Comparison of ENCODE assay signal across 13 mouse cellular contexts in genomic region chr2:93649243-93649870, GRCm38 (mm10). TPM values are rescaled to one million over a fixed set of nuclear protein-coding genes. Genes with fewer than 3 reads are reported as not detected.
DNase-seq lines count a peak whose midpoint lies in the region; ATAC-seq lines count a peak whose summit lies in the region.
"Had no signal": no experiment of that assay in that cellular context is flagged by ENCODE, and none has a peak within 500 bp of the region (broad histone marks: within the 10 kb centered on the region; RNA-seq: fewer than 3 reads in every experiment).

No protein-coding gene starts in this region.

- H3K36me3 ChIP-seq in hindbrain, embryonic 15.5 days: no peaks in the 10 kb centered on the region
- no peaks in the 10 kb centered on the region for H3K36me3 ChIP-seq in hindbrain, embryonic 14.5 days (replicated peaks; ENCODE audit: control insufficient read depth, insufficient read depth)
- peaks cover 57% of the 10 kb centered on the region for H3K36me3 ChIP-seq in embryonic facial prominence, embryonic 10.5 days (replicated peaks)
- no peaks in the 10 kb centered on the region for H3K36me3 ChIP-seq in forebrain, embryonic 13.5 days (ENCODE audit: poor library complexity, severe bottlenecking)
- H3K36me3 ChIP-seq in intestine, embryonic 16.5 days (ENCODE audit: control insufficient read depth, insufficient read depth, low read length): no peaks in the 10 kb centered on the region
- H3K36me3 ChIP-seq in midbrain, embryonic 16.5 days (ENCODE audit: control insufficient read depth, insufficient read depth, low read length): no peaks in the 10 kb centered on the region
- H3K36me3 ChIP-seq: midbrain, embryonic 15.5 days had no signal

- peaks cover 7% of the 10 kb centered on the region; the same call in 1 of the 2 replicates for H3K4me1 ChIP-seq in hindbrain, embryonic 15.5 days (replicated peaks)
- H3K4me1 ChIP-seq in hindbrain, embryonic 14.5 days (replicated peaks; ENCODE audit: control insufficient read depth, insufficient read depth, low read length): no peaks in the 10 kb centered on the region
- H3K4me1 ChIP-seq in embryonic facial prominence, embryonic 10.5 days: peaks cover 86% of the 10 kb centered on the region
- H3K4me1 ChIP-seq in forebrain, embryonic 13.5 days: peaks cover 5% of the 10 kb centered on the region; the same call in 1 of the 2 replicates
- H3K4me1 ChIP-seq in intestine, embryonic 16.5 days (ENCODE audit: control insufficient read depth, insufficient read depth, low read length): no peaks in the 10 kb centered on the region; the same call in 1 of the 2 replicates
- no peaks in the 10 kb centered on the region for H3K4me1 ChIP-seq in midbrain, embryonic 16.5 days (ENCODE audit: control insufficient read depth, insufficient read depth, low read length)

- H3K9me3 ChIP-seq in hindbrain, embryonic 15.5 days: no peaks in the 10 kb centered on the region
- H3K9me3 ChIP-seq in hindbrain, embryonic 14.5 days (ENCODE audit: control insufficient read depth, low read length): no peaks in the 10 kb centered on the region
- H3K9me3 ChIP-seq in embryonic facial prominence, embryonic 10.5 days: no peaks in the 10 kb centered on the region
- H3K9me3 ChIP-seq in forebrain, embryonic 13.5 days (replicated peaks): no peaks in the 10 kb centered on the region
- H3K9me3 ChIP-seq in intestine, embryonic 16.5 days (ENCODE audit: control insufficient read depth, low read length): no peaks in the 10 kb centered on the region
- H3K9me3 ChIP-seq in midbrain, embryonic 16.5 days (replicated peaks; ENCODE audit: control insufficient read depth, low read length, poor library complexity, severe bottlenecking): no peaks in the 10 kb centered on the region
- H3K9me3 ChIP-seq: midbrain, embryonic 15.5 days had no signal

- H3K4me3 ChIP-seq in hindbrain, embryonic 15.5 days: no peak overlapping the region
- H3K4me3 ChIP-seq in hindbrain, embryonic 14.5 days (replicated peaks; ENCODE audit: low read length): no peak overlapping the region
- H3K4me3 ChIP-seq in embryonic facial prominence, embryonic 10.5 days: peak overlapping the region; percentile 85
- H3K4me3 ChIP-seq in forebrain, embryonic 13.5 days: no peak overlapping the region
- H3K4me3 ChIP-seq in intestine, embryonic 16.5 days (ENCODE audit: low read length): no peak overlapping the region
- no peak overlapping the region for H3K4me3 ChIP-seq in midbrain, embryonic 16.5 days (ENCODE audit: low read depth, low read length)
- H3K4me3 ChIP-seq: layer of hippocampus, adult 2 months; midbrain, embryonic 15.5 days had no signal

- H3K27me3 ChIP-seq in hindbrain, embryonic 15.5 days: peaks cover 58% of the 10 kb centered on the region
- H3K27me3 ChIP-seq in hindbrain, embryonic 14.5 days (ENCODE audit: control insufficient read depth, insufficient read depth, low read length): peaks cover 70% of the 10 kb centered on the region
- H3K27me3 ChIP-seq in embryonic facial prominence, embryonic 10.5 days (replicated peaks; ENCODE audit: low read depth, poor library complexity, severe bottlenecking): peaks cover 93% of the 10 kb centered on the region
- H3K27me3 ChIP-seq in forebrain, embryonic 13.5 days: peaks cover 82% of the 10 kb centered on the region
- peaks cover 63% of the 10 kb centered on the region for H3K27me3 ChIP-seq in intestine, embryonic 16.5 days (replicated peaks; ENCODE audit: control insufficient read depth, insufficient read depth, low read length)
- peaks cover 45% of the 10 kb centered on the region for H3K27me3 ChIP-seq in midbrain, embryonic 16.5 days (ENCODE audit: control insufficient read depth, insufficient read depth, low read depth, low read length)

- H3K4me2 ChIP-seq in hindbrain, embryonic 15.5 days: no peak overlapping the region
- no peak overlapping the region for H3K4me2 ChIP-seq in hindbrain, embryonic 14.5 days (replicated peaks)
- no peak overlapping the region for H3K4me2 ChIP-seq in forebrain, embryonic 13.5 days
- no peak overlapping the region for H3K4me2 ChIP-seq in intestine, embryonic 16.5 days (ENCODE audit: low read depth, low read length)
- H3K4me2 ChIP-seq in midbrain, embryonic 16.5 days (ENCODE audit: low read length): no peak overlapping the region
- H3K4me2 ChIP-seq: midbrain, embryonic 15.5 days had no signal

- H3K9ac ChIP-seq in hindbrain, embryonic 15.5 days: no peak overlapping the region
- H3K9ac ChIP-seq in hindbrain, embryonic 14.5 days: no peak overlapping the region
- H3K9ac ChIP-seq in forebrain, embryonic 13.5 days: no peak overlapping the region
- no peak overlapping the region for H3K9ac ChIP-seq in intestine, embryonic 16.5 days (ENCODE audit: low read depth, low read length)
- no peak overlapping the region for H3K9ac ChIP-seq in midbrain, embryonic 16.5 days (ENCODE audit: low read depth, low read length)
- H3K9ac ChIP-seq: midbrain, embryonic 15.5 days had no signal

- no peak for DNase-seq in hindbrain, embryonic 14.5 days (ENCODE audit: low spot score)
- DNase-seq in embryonic facial prominence, embryonic 10.5 days (ENCODE audit: low spot score): no peak
- DNase-seq: heart, postnatal 14 days; kidney, adult 8-10 months; liver had no signal

- ATAC-seq in hindbrain, embryonic 15.5 days (ENCODE audit: low FRiP score, low read depth): 0 out of 2 replicates have a peak, but pooled peaks have one; percentile 13
- no peak for ATAC-seq in hindbrain, embryonic 14.5 days (ENCODE audit: low FRiP score)
- ATAC-seq in forebrain, embryonic 13.5 days: peak; percentile 41; the same call in 1 of the 2 replicates
- 0 out of 2 replicates have a peak, but pooled peaks have one; percentile 18 for ATAC-seq in megakaryocyte-erythroid progenitor cell, adult 5-6 weeks (replicated peaks; ENCODE audit: low FRiP score, low TSS enrichment, poor library complexity, severe bottlenecking)
- ATAC-seq in intestine, embryonic 16.5 days: no peak
- ATAC-seq in midbrain, embryonic 16.5 days: no peak
- ATAC-seq: midbrain, embryonic 15.5 days had no signal

- no peak overlapping the region for H3K27ac ChIP-seq in hindbrain, embryonic 15.5 days (replicated peaks)
- no peak overlapping the region for H3K27ac ChIP-seq in hindbrain, embryonic 14.5 days
- H3K27ac ChIP-seq in embryonic facial prominence, embryonic 10.5 days (replicated peaks): peak overlapping the region; percentile 97
- no peak overlapping the region for H3K27ac ChIP-seq in forebrain, embryonic 13.5 days
- H3K27ac ChIP-seq in intestine, embryonic 16.5 days (ENCODE audit: low read length): no peak overlapping the region
- H3K27ac ChIP-seq in midbrain, embryonic 16.5 days (ENCODE audit: low read length): no peak overlapping the region
- H3K27ac ChIP-seq: layer of hippocampus, adult 2 months; midbrain, embryonic 15.5 days had no signal

- WGBS in hindbrain, embryonic 15.5 days: 26% methylated on average over 4 of the region's 4 CpGs
- 17% methylated on average over 4 of the region's 4 CpGs for WGBS in hindbrain, embryonic 14.5 days
- 21% methylated on average over 4 of the region's 4 CpGs for WGBS in embryonic facial prominence, embryonic 10.5 days
- WGBS in forebrain, embryonic 13.5 days: 13% methylated on average over 4 of the region's 4 CpGs
- whole genome bisulfite sequencing in intestine, embryonic 16.5 days: 46% methylated on average over 4 of the region's 4 CpGs
- 22% methylated on average over 4 of the region's 4 CpGs for WGBS in midbrain, embryonic 16.5 days

RNA-seq across cellular contexts. Expression of gene Alx4, which starts 7.2 kb away (rescaled TPM):
- 0.45 and 0.71 TPM in 2 replicates for polyA plus RNA-seq in hindbrain, embryonic 15.5 days (2015; fragmentation: Nextera tagmentation; extraction: Ambion mirVana)
- polyA plus RNA-seq in hindbrain, embryonic 14.5 days (2014; fragmentation: Nextera tagmentation; extraction: Ambion mirVana): 0.46 and 0.53 TPM in 2 replicates
- polyA plus RNA-seq in embryonic facial prominence, embryonic 10.5 days (2016; fragmentation: Nextera tagmentation; extraction: Ambion mirVana): 22.4 and 22.7 TPM in 2 replicates
- polyA plus RNA-seq in forebrain, embryonic 13.5 days (2015; fragmentation: Nextera tagmentation; extraction: Ambion mirVana): 0.62 and 1.00 TPM in 2 replicates
- total RNA-seq in megakaryocyte-erythroid progenitor cell, adult 5-6 weeks (2014; fragmentation: Nextera tagmentation): not detected in 2 replicates
- total RNA-seq in megakaryocyte-erythroid progenitor cell, adult 5-6 weeks (2017): not detected in 2 replicates
- 0.04 and 0.10 TPM in 2 replicates for polyA plus RNA-seq in intestine, embryonic 16.5 days (2015; fragmentation: Nextera tagmentation; extraction: Ambion mirVana)
- 0.53 and 0.62 TPM in 2 replicates for polyA plus RNA-seq in midbrain, embryonic 16.5 days (2015; fragmentation: Nextera tagmentation; extraction: Ambion mirVana)
- total RNA-seq: granulocyte monocyte progenitor cell, adult 5-6 weeks had no signal

Comparison
In these comparisons a context has a peak if more than half of its experiments do, and no peak if none do; other contexts are left out.
1. ATAC-seq: peak in hindbrain, embryonic 15.5 days (single experiment), forebrain, embryonic 13.5 days (single experiment) and megakaryocyte-erythroid progenitor cell, adult 5-6 weeks (single experiment); none in hindbrain, embryonic 14.5 days (single experiment), intestine, embryonic 16.5 days (single experiment) and midbrain, embryonic 16.5 days (single experiment).
2. RNA of gene Alx4, which starts 7.2 kb away (polyA plus RNA-seq): 22.4 to 22.7 TPM in embryonic facial prominence, embryonic 10.5 days; 0.62 to 1.00 TPM in forebrain, embryonic 13.5 days, 0.53 to 0.62 TPM in midbrain, embryonic 16.5 days, 0.46 to 0.53 TPM in hindbrain, embryonic 14.5 days, 0.45 to 0.71 TPM in hindbrain, embryonic 15.5 days and 0.04 to 0.10 TPM in intestine, embryonic 16.5 days; every median in the first group is over 10 times any median in the second.